Mouse (Mus musculus): ENCODE data around the gene Defb23. TPM values are rescaled to one million over a fixed set of nuclear protein-coding genes. Genes with fewer than 3 reads are reported as not detected.

Gene Defb23
- polyA plus RNA-seq (2014; fragmentation: Nextera tagmentation; extraction: Ambion mirVana) = not detected in 2 replicates

- no peak within 1 kb of the TSS for H3K27ac ChIP-seq (ENCODE audit: low read length)
- no peaks in the 10 kb centered on the region for H3K9me3 ChIP-seq (ENCODE audit: control insufficient read depth, low read depth, low read length)
- no peaks in the 10 kb centered on the region for H3K36me3 ChIP-seq (ENCODE audit: control insufficient read depth, insufficient read depth, low read length)
- WGBS = 92% methylated on average over 3 of the region's 3 CpGs
- ATAC-seq (ENCODE audit: insufficient number of reproducible peaks, insufficient read depth, low FRiP score, low read depth) = no peak
- no peaks in the 10 kb centered on the region for H3K27me3 ChIP-seq (ENCODE audit: control insufficient read depth, insufficient read depth, low read length)
- no peak within 1 kb of the TSS for H3K4me2 ChIP-seq (replicated peaks; ENCODE audit: low read depth, low read length)
- H3K4me1 ChIP-seq (ENCODE audit: control insufficient read depth, insufficient read depth, low read length) = no peaks in the 10 kb centered on the region
- no peak within 1 kb of the TSS for H3K4me3 ChIP-seq (ENCODE audit: low read depth, low read length)
- no peak within 1 kb of the TSS for H3K9ac ChIP-seq (replicated peaks; ENCODE audit: low read depth, low read length)
Measured at GRCm38 (mm10) chr2:152464570-152465150, at the start of gene Defb23. Gene Defb23, minus strand, starts transcription at chr2:152464620.

- ATAC-seq (ENCODE audit: insufficient number of reproducible peaks, insufficient read depth, low FRiP score, low read depth) = no peak
- WGBS = 92% methylated on average over 1 of the region's 1 CpGs
- Histone ChIP-seq H3K36me3 (ENCODE audit: control insufficient read depth, insufficient read depth, low read length) (no peaks in the 10 kb centered on the region), H3K4me2 (replicated peaks; ENCODE audit: low read depth, low read length) (no peak within 1 kb of the TSS), H3K27me3 (ENCODE audit: control insufficient read depth, insufficient read depth, low read length) (no peaks in the 10 kb centered on the region), H3K4me1 (ENCODE audit: control insufficient read depth, insufficient read depth, low read length) (no peaks in the 10 kb centered on the region), H3K9ac (replicated peaks; ENCODE audit: low read depth, low read length) (no peak within 1 kb of the TSS), H3K27ac (ENCODE audit: low read length) (no peak within 1 kb of the TSS), H3K9me3 (ENCODE audit: control insufficient read depth, low read depth, low read length) (no peaks in the 10 kb centered on the region), H3K4me3 (ENCODE audit: low read depth, low read length) (no peak within 1 kb of the TSS)
Measured at GRCm38 (mm10) chr2:152511592-152511991, 47.2 kb upstream of the Defb23 start, which contains the start of gene Defb26. Gene Defb26, minus strand, starts transcription at chr2:152511692.

- H3K4me3 ChIP-seq (ENCODE audit: low read depth, low read length) = no peak overlapping the region
Measured at GRCm38 (mm10) chr2:152503950-152504349, 39.5 kb upstream of the Defb23 start.

GRCm38 (mm10) chr2:152500863-152501229 is 36.4 kb upstream of the Defb23 start:
- ATAC-seq (ENCODE audit: insufficient number of reproducible peaks, insufficient read depth, low FRiP score, low read depth) = no peak
- H3K4me1 ChIP-seq (ENCODE audit: control insufficient read depth, insufficient read depth, low read length) = no peaks in the 10 kb centered on the region
- no peak overlapping the region for H3K4me3 ChIP-seq (ENCODE audit: low read depth, low read length)
- H3K27ac ChIP-seq (ENCODE audit: low read length) = no peak overlapping the region
- 77% methylated on average over 6 of the region's 6 CpGs for WGBS
- no peaks in the 10 kb centered on the region for H3K9me3 ChIP-seq (ENCODE audit: control insufficient read depth, low read depth, low read length)
- no peaks in the 10 kb centered on the region for H3K36me3 ChIP-seq (ENCODE audit: control insufficient read depth, insufficient read depth, low read length)
- no peak overlapping the region for H3K4me2 ChIP-seq (replicated peaks; ENCODE audit: low read depth, low read length)
- no peaks in the 10 kb centered on the region for H3K27me3 ChIP-seq (ENCODE audit: control insufficient read depth, insufficient read depth, low read length)
- no peak overlapping the region for H3K9ac ChIP-seq (replicated peaks; ENCODE audit: low read depth, low read length)

More at GRCm38 (mm10) chr2:152503950-152504349, 39.5 kb upstream of the Defb23 start:
- Histone ChIP-seq H3K4me1 (ENCODE audit: control insufficient read depth, insufficient read depth, low read length) (no peaks in the 10 kb centered on the region), H3K9ac (replicated peaks; ENCODE audit: low read depth, low read length) (no peak overlapping the region), H3K27me3 (ENCODE audit: control insufficient read depth, insufficient read depth, low read length) (no peaks in the 10 kb centered on the region), H3K36me3 (ENCODE audit: control insufficient read depth, insufficient read depth, low read length) (no peaks in the 10 kb centered on the region), H3K9me3 (ENCODE audit: control insufficient read depth, low read depth, low read length) (no peaks in the 10 kb centered on the region), H3K27ac (ENCODE audit: low read length) (no peak overlapping the region), H3K4me2 (replicated peaks; ENCODE audit: low read depth, low read length) (no peak overlapping the region)
- WGBS = 71% methylated on average over 2 of the region's 2 CpGs
- no peak for ATAC-seq (ENCODE audit: insufficient number of reproducible peaks, insufficient read depth, low FRiP score, low read depth)

GRCm38 (mm10) chr2:152500204-152500862 is 35.9 kb upstream of the Defb23 start:
- Histone ChIP-seq H3K27ac (ENCODE audit: low read length) (no peak overlapping the region), H3K4me1 (ENCODE audit: control insufficient read depth, insufficient read depth, low read length) (no peaks in the 10 kb centered on the region), H3K27me3 (ENCODE audit: control insufficient read depth, insufficient read depth, low read length) (no peaks in the 10 kb centered on the region), H3K4me3 (ENCODE audit: low read depth, low read length) (no peak overlapping the region), H3K9me3 (ENCODE audit: control insufficient read depth, low read depth, low read length) (no peaks in the 10 kb centered on the region), H3K36me3 (ENCODE audit: control insufficient read depth, insufficient read depth, low read length) (no peaks in the 10 kb centered on the region), H3K9ac (replicated peaks; ENCODE audit: low read depth, low read length) (no peak overlapping the region), H3K4me2 (replicated peaks; ENCODE audit: low read depth, low read length) (no peak overlapping the region)
- WGBS = 70% methylated on average over 7 of the region's 7 CpGs
- ATAC-seq (ENCODE audit: insufficient number of reproducible peaks, insufficient read depth, low FRiP score, low read depth) = no peak

GRCm38 (mm10) chr2:152498020-152498419 is 33.6 kb upstream of the Defb23 start:
- Histone ChIP-seq H3K4me2 (replicated peaks; ENCODE audit: low read depth, low read length) (no peak overlapping the region), H3K27ac (ENCODE audit: low read length) (no peak overlapping the region), H3K4me3 (ENCODE audit: low read depth, low read length) (no peak overlapping the region), H3K36me3 (ENCODE audit: control insufficient read depth, insufficient read depth, low read length) (no peaks in the 10 kb centered on the region), H3K9me3 (ENCODE audit: control insufficient read depth, low read depth, low read length) (no peaks in the 10 kb centered on the region), H3K4me1 (ENCODE audit: control insufficient read depth, insufficient read depth, low read length) (no peaks in the 10 kb centered on the region), H3K9ac (replicated peaks; ENCODE audit: low read depth, low read length) (no peak overlapping the region), H3K27me3 (ENCODE audit: control insufficient read depth, insufficient read depth, low read length) (no peaks in the 10 kb centered on the region)
- 65% methylated on average over 6 of the region's 6 CpGs for WGBS
- ATAC-seq (ENCODE audit: insufficient number of reproducible peaks, insufficient read depth, low FRiP score, low read depth) = no peak

- Histone ChIP-seq H3K9me3 (ENCODE audit: control insufficient read depth, low read depth, low read length) (no peaks in the 10 kb centered on the region), H3K4me2 (replicated peaks; ENCODE audit: low read depth, low read length) (no peak overlapping the region), H3K36me3 (ENCODE audit: control insufficient read depth, insufficient read depth, low read length) (no peaks in the 10 kb centered on the region), H3K4me1 (ENCODE audit: control insufficient read depth, insufficient read depth, low read length) (no peaks in the 10 kb centered on the region), H3K27ac (ENCODE audit: low read length) (no peak overlapping the region), H3K4me3 (ENCODE audit: low read depth, low read length) (no peak overlapping the region), H3K9ac (replicated peaks; ENCODE audit: low read depth, low read length) (no peak overlapping the region), H3K27me3 (ENCODE audit: control insufficient read depth, insufficient read depth, low read length) (no peaks in the 10 kb centered on the region)
- no peak for ATAC-seq (ENCODE audit: insufficient number of reproducible peaks, insufficient read depth, low FRiP score, low read depth)
- WGBS = 69% methylated on average over 6 of the region's 6 CpGs
Measured at GRCm38 (mm10) chr2:152493151-152493550, 28.7 kb upstream of the Defb23 start.

- Histone ChIP-seq H3K9ac (replicated peaks; ENCODE audit: low read depth, low read length) (no peak within 1 kb of the TSS), H3K27me3 (ENCODE audit: control insufficient read depth, insufficient read depth, low read length) (no peaks in the 10 kb centered on the region), H3K36me3 (ENCODE audit: control insufficient read depth, insufficient read depth, low read length) (no peaks in the 10 kb centered on the region), H3K4me3 (ENCODE audit: low read depth, low read length) (no peak within 1 kb of the TSS), H3K27ac (ENCODE audit: low read length) (no peak within 1 kb of the TSS), H3K9me3 (ENCODE audit: control insufficient read depth, low read depth, low read length) (no peaks in the 10 kb centered on the region), H3K4me2 (replicated peaks; ENCODE audit: low read depth, low read length) (no peak within 1 kb of the TSS), H3K4me1 (ENCODE audit: control insufficient read depth, insufficient read depth, low read length) (no peaks in the 10 kb centered on the region)
- ATAC-seq (ENCODE audit: insufficient number of reproducible peaks, insufficient read depth, low FRiP score, low read depth) = no peak
Measured at GRCm38 (mm10) chr2:152490038-152490437, 25.6 kb upstream of the Defb23 start, which contains the start of gene Defb22. Gene Defb22, minus strand, starts transcription at chr2:152490138.
